Mouse (Mus musculus) activated CD4-positive, CD25-positive, alpha-beta regulatory T cell, adult 9 weeks (primary cell): Measurements from ENCODE around the gene Olfr1045. TPM values are rescaled to one million over a fixed set of nuclear protein-coding genes. Genes with fewer than 3 reads are reported as not detected.

ENCODE experiments used
- polyA plus RNA-seq: library from polyadenylated mRNA; unstranded; fragments of 100-300 nt; shearing (Covaris generic); gene quantifications from one replicate; pipeline ENCODE4 v1.2.1, GENCODE M21; 2017

The Olfr1045 gene
- polyA plus RNA-seq = not detected

DNA sequence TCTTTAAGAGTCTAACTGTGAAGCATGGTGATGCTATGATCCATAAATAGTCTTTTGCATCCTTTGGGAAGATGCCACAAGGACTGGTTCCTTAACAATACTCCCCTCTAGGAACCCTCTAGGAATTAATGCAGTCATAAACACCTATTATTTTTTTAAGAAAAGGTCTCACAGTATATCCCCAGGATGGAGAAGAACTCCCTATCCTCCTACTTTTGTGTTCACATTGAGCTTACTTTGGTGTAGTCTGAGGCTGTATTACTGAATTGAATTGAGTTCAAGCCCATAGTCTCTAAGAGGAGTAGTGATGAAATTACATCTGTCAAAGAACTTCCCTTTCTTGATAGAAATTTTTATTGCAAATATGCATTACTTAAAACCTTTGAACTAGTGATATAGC, at the start of gene Olfr1045:
Gene Olfr1045 (minus strand): TSS at position 101 of the 400 bp plus-strand sequence.

DNA sequence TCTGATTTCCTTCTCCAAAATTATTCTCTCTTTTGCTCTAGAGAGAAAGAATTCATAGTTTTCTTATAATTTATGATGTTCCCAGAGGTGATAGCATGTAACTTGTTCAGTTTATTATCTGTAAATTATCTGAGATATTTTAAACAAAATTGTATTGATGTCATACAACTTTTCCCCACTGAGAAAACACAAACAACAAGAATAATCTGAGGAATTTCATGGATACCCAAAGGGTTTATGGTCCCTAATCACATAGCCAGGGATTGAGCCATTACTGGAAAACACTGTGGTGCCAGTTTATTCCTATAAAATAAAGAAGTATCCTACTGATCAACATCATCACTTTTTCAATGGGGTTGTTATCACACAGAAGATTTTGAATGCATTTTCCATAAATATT, 37.4 kb upstream of the Olfr1045 start, which contains the start of gene Olfr1048:
Gene Olfr1048 (minus strand): TSS at position 101 of the 400 bp plus-strand sequence.

DNA sequence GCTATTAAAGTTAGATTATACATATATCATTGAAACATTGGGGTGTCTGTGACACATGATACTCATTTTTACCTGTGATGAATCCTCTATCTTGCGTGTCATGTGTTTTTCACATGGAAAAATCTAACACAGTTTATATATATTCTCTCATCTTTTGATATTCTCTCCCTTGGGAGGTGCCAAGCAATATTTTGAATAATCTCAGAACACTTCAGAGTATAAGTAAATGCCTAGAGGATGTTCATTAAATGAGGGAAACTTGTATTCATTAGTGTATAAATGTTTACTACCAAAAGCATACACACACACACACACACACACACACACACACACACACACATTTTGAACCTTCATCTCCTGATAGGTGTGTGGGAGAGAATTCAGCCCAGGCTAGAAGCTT, 28.5 kb upstream of the Olfr1045 start, which contains the start of gene Olfr1047:
Gene Olfr1047 (minus strand): TSS at position 101 of the 400 bp plus-strand sequence.

DNA sequence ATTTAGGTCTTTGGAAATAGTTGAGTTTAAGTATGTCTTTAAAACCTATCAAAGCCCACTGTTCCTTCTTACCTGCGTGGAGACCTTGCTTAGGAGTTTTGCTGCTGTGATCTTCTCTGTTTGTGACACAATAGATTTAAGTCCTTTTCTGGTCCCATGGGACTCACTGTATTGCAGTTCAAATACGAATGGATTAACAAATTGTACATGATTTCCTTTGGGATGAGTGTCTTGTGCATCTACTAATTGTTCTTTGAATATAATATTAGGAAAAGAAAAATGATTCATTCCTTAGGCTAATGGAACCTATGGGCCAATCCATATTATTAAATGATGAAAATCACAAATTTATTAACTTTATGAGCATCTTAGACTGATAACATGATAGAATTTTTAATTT, 16.4 kb upstream of the Olfr1045 start, which contains the start of gene Olfr1046:
Gene Olfr1046 (minus strand): TSS at position 101 of the 400 bp plus-strand sequence.

DNA sequence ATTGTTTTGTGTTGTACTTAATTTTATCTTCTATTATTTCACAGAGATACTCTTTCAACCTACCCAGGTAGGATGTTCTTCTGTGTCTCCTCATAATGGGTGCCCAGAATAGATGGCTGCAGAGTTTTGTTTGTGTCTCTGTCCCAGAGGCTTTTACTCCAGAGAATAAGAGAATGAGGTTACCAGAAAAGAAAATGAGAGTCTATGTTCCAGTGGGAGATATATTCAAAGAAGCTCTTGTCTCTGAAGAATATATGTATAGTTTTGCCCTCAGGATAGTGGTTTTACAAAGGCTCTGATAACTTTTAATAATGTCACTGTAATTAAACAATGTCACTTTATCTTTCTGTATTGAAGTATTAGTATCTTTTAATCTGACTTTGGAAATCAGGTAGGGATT, 17.2 kb downstream of the Olfr1045 start, which contains the start of gene Olfr52:
Gene Olfr52 (minus strand): TSS at position 101 of the 400 bp plus-strand sequence.

DNA sequence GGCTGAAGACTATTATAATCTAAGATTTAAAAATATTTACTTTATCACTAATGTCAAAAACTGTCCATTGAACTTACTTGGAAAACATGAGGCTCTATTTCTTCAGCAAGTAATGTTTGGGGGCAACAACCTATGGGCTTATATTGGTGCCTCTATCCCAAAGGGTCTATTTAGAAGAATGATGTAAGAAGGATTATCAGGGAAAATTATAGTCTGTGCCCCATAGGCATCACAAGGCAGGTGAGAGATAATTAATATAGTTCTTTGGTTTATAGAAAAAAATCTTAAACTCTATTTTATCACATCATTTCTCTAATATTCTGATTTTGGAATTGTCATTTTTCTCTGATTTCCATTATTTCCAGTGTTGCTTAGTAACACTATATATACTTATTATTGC, 25.1 kb downstream of the Olfr1045 start, which contains the start of gene Olfr1044:
Gene Olfr1044 (minus strand): TSS at position 101 of the 400 bp plus-strand sequence.

DNA sequence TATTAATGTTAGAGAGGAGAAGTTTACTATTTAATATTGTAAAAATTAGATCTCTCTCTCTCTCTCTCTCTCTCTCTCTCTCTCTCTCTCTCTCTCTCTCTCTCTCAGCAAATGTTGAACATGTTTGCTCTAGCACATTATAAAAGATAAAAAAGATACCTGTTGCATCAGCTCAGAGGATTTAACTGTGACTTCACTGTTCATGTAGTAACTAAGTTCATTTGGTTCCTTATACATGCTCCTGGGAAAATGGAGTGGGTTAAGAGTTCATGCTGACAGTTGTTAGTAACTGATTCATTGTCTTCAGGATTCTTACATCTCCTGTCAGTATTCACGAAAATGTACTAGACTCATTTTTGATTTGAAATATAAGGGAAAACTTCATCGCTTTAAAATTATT, 35.4 kb downstream of the Olfr1045 start, which contains the start of gene Olfr1043:
Gene Olfr1043 (minus strand): TSS at position 101 of the 400 bp plus-strand sequence.

DNA sequence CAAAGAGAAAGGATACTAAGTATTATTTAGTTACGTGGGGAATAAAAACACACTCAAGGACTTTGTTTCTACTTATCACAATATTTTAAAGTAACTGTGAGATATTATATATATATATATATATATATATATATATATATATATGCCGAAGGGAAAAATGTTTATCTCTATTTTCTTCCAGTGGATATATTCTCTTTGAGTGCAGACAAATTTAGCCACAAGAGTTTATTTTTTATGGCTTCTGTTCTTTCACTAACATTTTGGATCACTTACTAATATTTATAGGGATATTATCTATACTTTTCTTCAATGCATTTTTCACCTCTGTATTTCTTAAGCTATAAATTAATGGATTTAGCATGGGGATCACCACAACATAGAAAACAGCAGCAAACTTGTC, 41.1 kb downstream of the Olfr1045 start, which contains the start of gene Olfr1042:
Gene Olfr1042 (minus strand): TSS at position 101 of the 400 bp plus-strand sequence.

DNA sequence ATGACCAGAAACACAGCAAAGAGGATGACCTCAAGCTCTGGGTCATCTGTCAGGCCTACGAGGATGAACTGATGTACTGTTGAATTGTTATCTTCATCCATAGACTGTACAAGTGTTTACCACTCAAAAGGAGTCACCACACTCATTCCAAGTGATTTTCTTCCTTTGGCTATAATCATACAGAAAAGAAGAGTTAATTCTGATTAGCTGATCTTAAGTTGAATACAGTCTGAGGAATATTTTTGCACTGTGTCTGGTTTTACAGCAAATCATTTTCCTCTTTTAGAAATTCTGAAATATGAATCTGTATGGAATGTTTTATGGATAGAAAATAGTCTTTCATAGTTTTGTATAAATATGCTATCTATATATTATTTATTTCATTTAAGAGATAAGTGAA, 56.2 kb downstream of the Olfr1045 start, which contains the start of gene Olfr1040:
Gene Olfr1040 (minus strand): TSS at position 101 of the 400 bp plus-strand sequence.

Other genes with a start within 250 kb of the Olfr1045 start
- not detected for gene Olfr1029, start 229.1 kb downstream of the Olfr1045 start, polyA plus RNA-seq
- gene Olfr1030, start 223.7 kb downstream of the Olfr1045 start, polyA plus RNA-seq = not detected
- gene Olfr1031, start 212.7 kb downstream of the Olfr1045 start, polyA plus RNA-seq = not detected
- not detected for gene Olfr1032, start 197.5 kb downstream of the Olfr1045 start, polyA plus RNA-seq
- gene Olfr1033, start 182.4 kb downstream of the Olfr1045 start, polyA plus RNA-seq = not detected
- gene Olfr1034, start 157.1 kb downstream of the Olfr1045 start, polyA plus RNA-seq = not detected
- not detected for gene Olfr1036, start 129.0 kb downstream of the Olfr1045 start, polyA plus RNA-seq
- gene Olfr1037, start 115.6 kb downstream of the Olfr1045 start, polyA plus RNA-seq = not detected
- not detected for gene Olfr1039, start 67.1 kb downstream of the Olfr1045 start, polyA plus RNA-seq
- not detected for gene Olfr1040, start 56.3 kb downstream of the Olfr1045 start, polyA plus RNA-seq
- not detected for gene Olfr1042, start 41.2 kb downstream of the Olfr1045 start, polyA plus RNA-seq
- not detected for gene Olfr1043, start 35.5 kb downstream of the Olfr1045 start, polyA plus RNA-seq
- not detected for gene Olfr1044, start 25.2 kb downstream of the Olfr1045 start, polyA plus RNA-seq
- not detected for gene Olfr52, start 17.3 kb downstream of the Olfr1045 start, polyA plus RNA-seq
- not detected for gene Olfr1046, start 16.3 kb upstream of the Olfr1045 start, polyA plus RNA-seq
- gene Olfr1047, start 28.4 kb upstream of the Olfr1045 start, polyA plus RNA-seq = not detected
- not detected for gene Olfr1048, start 37.3 kb upstream of the Olfr1045 start, polyA plus RNA-seq
- gene Olfr1049, start 55.3 kb upstream of the Olfr1045 start, polyA plus RNA-seq = not detected
- gene Olfr1051, start 76.1 kb upstream of the Olfr1045 start, polyA plus RNA-seq = not detected
- not detected for gene Olfr1052, start 89.4 kb upstream of the Olfr1045 start, polyA plus RNA-seq
- gene Olfr1053, start 112.3 kb upstream of the Olfr1045 start, polyA plus RNA-seq = not detected
- gene Olfr1054, start 132.4 kb upstream of the Olfr1045 start, polyA plus RNA-seq = not detected
- not detected for gene Olfr1055, start 147.3 kb upstream of the Olfr1045 start, polyA plus RNA-seq
- not detected for gene Olfr1056, start 159.5 kb upstream of the Olfr1045 start, polyA plus RNA-seq
- gene Olfr1057, start 175.4 kb upstream of the Olfr1045 start, polyA plus RNA-seq = not detected
- not detected for gene Olfr1058, start 185.6 kb upstream of the Olfr1045 start, polyA plus RNA-seq
- not detected for gene Olfr1061, start 211.0 kb upstream of the Olfr1045 start, polyA plus RNA-seq
- gene Olfr1062, start 223.7 kb upstream of the Olfr1045 start, polyA plus RNA-seq = not detected
- gene Olfr1065, start 247.6 kb upstream of the Olfr1045 start, polyA plus RNA-seq = not detected